Mouse (Mus musculus) MN1 (cell line): ENCODE data around the gene Cxcr4.
A peak's percentile ranks its signal among the peaks of the same experiment; 100 is the strongest.

Experiments
- DNase-seq: peaks from one replicate; pipeline ENCODE4 v3.0.0-alpha.2; 2016; ENCODE audit warnings: low spot score

Cxcr4 gene

GRCm38 (mm10) chr1:128569992-128570648 lies 22.0 kb downstream of the Cxcr4 start:
- DNase-seq = no peak

GRCm38 (mm10) chr1:128567224-128568197 lies 24.6 kb downstream of the Cxcr4 start:
- peak; percentile 31 for DNase-seq

GRCm38 (mm10) chr1:128563905-128564304 lies 28.2 kb downstream of the Cxcr4 start:
- DNase-seq = no peak

GRCm38 (mm10) chr1:128561325-128561874 lies 30.7 kb downstream of the Cxcr4 start:
- DNase-seq = no peak

- DNase-seq = no peak
Observed at GRCm38 (mm10) chr1:128560452-128561324, 31.4 kb downstream of the Cxcr4 start.

GRCm38 (mm10) chr1:128557953-128558352 lies 34.1 kb downstream of the Cxcr4 start:
- no peak for DNase-seq

- DNase-seq = no peak
Observed at GRCm38 (mm10) chr1:128552545-128552944, 39.5 kb downstream of the Cxcr4 start.

GRCm38 (mm10) chr1:128551743-128552397 lies 40.2 kb downstream of the Cxcr4 start:
- no peak for DNase-seq

DNA sequence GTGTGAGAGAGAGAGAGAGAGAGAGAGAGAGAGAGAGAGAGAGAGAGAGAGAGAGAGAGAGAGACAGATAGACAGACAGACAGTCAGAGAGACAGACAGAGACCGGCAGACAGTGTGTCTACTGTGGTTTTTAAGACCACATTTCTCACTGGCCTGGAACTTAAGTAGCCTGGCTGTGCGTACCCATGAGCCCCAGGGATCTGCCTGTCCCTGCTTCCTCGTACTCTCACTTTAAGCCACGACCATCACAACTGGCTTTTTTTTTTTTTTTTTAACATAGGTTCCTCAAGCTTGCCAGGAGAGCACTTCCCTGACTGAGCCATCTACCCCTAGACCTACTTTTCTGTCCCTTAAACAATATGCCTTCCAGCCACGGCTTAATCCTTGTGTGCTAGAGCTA lies 42.7 kb downstream of the Cxcr4 start:
- no peak for DNase-seq

DNA sequence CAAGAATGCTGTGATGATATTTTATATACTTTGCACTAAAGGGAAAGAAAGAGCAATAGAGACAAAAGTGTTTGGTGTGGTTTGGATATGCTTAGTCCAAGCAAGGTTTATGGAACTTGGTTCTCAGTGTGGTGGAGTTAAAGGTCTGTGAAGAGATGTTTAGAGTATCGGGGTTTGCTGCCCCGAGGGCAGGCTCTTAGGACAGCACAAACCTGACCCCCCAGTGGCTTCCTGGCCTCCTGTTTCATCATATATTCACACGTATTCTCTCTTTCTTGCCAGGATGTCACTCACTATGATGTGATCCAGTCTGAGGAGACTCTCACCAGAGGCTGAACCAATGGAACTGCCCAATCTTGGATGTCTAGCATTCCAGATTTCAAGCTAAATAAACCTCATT lies 43.1 kb downstream of the Cxcr4 start:
- no peak for DNase-seq

GRCm38 (mm10) chr1:128548220-128548998 lies 43.7 kb downstream of the Cxcr4 start:
- no peak for DNase-seq

GRCm38 (mm10) chr1:128545672-128546071 lies 46.4 kb downstream of the Cxcr4 start:
- DNase-seq = no peak

- no peak for DNase-seq
Observed at GRCm38 (mm10) chr1:128543137-128543536, 49.0 kb downstream of the Cxcr4 start.

DNA sequence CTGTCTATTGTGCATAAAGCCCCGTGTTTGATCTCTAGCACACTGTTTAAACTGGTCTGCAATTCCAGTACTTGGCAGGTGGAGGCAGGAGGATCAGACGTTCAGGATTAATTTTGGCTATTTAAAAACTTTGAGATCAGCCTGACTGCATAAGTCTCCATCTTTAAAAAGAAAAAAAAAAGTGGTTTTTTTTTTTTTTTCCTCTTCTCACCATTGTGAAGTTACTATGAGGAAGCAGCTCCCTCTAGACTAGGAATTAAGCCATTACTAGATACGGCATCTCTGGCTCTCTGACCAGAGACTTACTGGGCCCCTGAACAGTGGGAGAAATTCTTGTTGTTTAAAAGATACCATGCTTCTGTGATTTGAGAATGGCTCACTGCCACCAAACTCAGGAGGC lies 49.5 kb downstream of the Cxcr4 start:
- no peak for DNase-seq

DNA sequence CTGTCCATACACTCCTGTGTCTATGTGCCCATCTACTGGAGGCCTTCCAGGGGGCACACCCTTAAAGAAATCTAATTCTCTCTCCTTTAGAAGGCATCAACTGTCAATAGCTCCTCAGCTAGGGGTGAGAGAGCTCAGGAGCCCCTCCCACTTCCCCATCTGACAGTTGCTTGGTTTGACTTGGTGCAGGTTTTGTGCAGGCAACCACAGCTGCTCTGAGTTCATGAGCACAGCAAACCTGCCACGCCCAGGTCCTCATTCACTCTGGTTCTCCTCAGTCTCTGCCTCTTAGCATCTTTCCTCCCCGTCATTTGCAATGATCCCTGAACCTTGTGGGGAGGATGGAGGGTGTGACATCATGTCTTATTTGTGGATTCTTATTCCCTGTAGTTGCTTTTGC lies 51.9 kb downstream of the Cxcr4 start:
- no peak for DNase-seq

DNA sequence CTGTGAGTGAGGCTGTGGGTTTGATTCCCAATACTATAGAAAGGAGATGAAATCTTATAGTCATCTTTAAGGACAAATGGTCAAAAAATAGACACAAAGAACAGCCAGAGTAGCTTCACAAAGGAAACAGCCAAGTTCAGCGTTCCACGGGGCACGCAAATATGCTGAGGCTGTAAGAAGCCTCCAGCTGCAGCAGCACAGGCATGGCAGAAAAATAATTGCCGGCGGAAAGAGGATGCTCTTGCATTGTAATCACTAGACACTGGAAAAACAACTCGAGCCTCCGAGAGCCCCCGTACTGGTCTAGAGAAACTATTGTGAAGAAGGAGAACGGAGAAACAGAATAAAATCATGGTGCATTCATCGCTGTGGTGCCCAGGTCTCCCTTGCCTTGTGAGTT lies 52.5 kb downstream of the Cxcr4 start:
- no peak for DNase-seq
